Mouse (Mus musculus): Measurements from ENCODE around the gene Ccn1. TPM values are rescaled to one million over a fixed set of nuclear protein-coding genes. Genes with fewer than 3 reads are reported as not detected.

Gene Ccn1
- total RNA-seq, 2 experiments from 2014 or later, result 18.1 to 23.3 TPM

Other genes starting within 250 kb of the Ccn1 start
- 10 to 100 TPM in 1 of 2 experiments, 1 to 10 TPM in 1; 9.1 to 11.0 TPM for gene Znhit6, start 73.8 kb downstream of the Ccn1 start, total RNA-seq (2021)
- gene Ddah1, start 108.7 kb upstream of the Ccn1 start, total RNA-seq (2021), result 1 to 10 TPM; 2.7 to 4.0 TPM